Mouse (Mus musculus) liver, embryonic 11.5 days (tissue): ENCODE data around the gene Prg3. TPM values are rescaled to one million over a fixed set of nuclear protein-coding genes. Genes with fewer than 3 reads are reported as not detected.

Experiments used
- ATAC-seq: fragments of 200-750 bp; cut with Nextera tagmentation; replicated peaks from 2 replicates; pipeline ENCODE4 v1.8.0; 2017; ENCODE audit warnings: moderate number of reproducible peaks, mild to moderate bottlenecking, moderate TSS enrichment, moderate library complexity; ENCODE audit not compliant: low FRiP score
- DNase-seq: peaks from one replicate; pipeline ENCODE4 v3.0.0-alpha.2; 2017; ENCODE audit warnings: low spot score
- H3K27ac ChIP-seq: fragments of 300-500 bp; sonication (generic); 2 replicates; pipeline ENCODE4 v1.5.1; 2014; ENCODE audit warnings: mild to moderate bottlenecking, low read depth, low read length, control low read depth
- H3K27me3 ChIP-seq: fragments of 300-500 bp; sonication (generic); replicated peaks from 2 replicates; pipeline ENCODE4 v1.6.1; 2014; ENCODE audit warnings: low read length, mixed read lengths; ENCODE audit not compliant: control insufficient read depth, insufficient read depth
- H3K36me3 ChIP-seq: fragments of 300-500 bp; sonication (generic); 2 replicates; pipeline ENCODE4 v1.6.1; 2014; ENCODE audit warnings: mild to moderate bottlenecking, low read length, moderate library complexity, mixed read lengths; ENCODE audit not compliant: control insufficient read depth, insufficient read depth
- H3K4me1 ChIP-seq: fragments of 300-500 bp; sonication (generic); replicated peaks from 2 replicates; pipeline ENCODE4 v1.6.1; 2014; ENCODE audit warnings: low read length, mixed read lengths; ENCODE audit not compliant: control insufficient read depth, insufficient read depth
- H3K4me2 ChIP-seq: fragments of 300-500 bp; sonication (generic); 2 replicates; pipeline ENCODE4 v1.6.1; 2014; ENCODE audit warnings: mild to moderate bottlenecking, control low read depth, moderate library complexity
- H3K4me3 ChIP-seq: fragments of 300-500 bp; sonication (generic); 2 replicates; pipeline ENCODE4 v1.5.1; 2014; ENCODE audit warnings: low read depth, low read length, control low read depth
- H3K9ac ChIP-seq: fragments of 300-500 bp; sonication (generic); 2 replicates; pipeline ENCODE4 v1.6.1; 2014; ENCODE audit warnings: low read depth, low read length, control low read depth
- H3K9me3 ChIP-seq: fragments of 300-500 bp; sonication (generic); 2 replicates; pipeline ENCODE4 v1.6.1; 2016; ENCODE audit warnings: low read length, inconsistent platforms, mixed read lengths; ENCODE audit not compliant: control insufficient read depth
- WGBS: fragments of 180-500 bp; shearing (Covaris S2); extraction: QIAGEN DNeasy Blood & Tissue Kit; methylation state at CpG from one replicate; pipeline ENCODE4 v1.1.7; 2014; 5-methylcytosine and 5-hydroxymethylcytosine counted together
- polyA plus RNA-seq: library from polyadenylated mRNA; unstranded; fragments of >200 nt; fragmentation: Nextera tagmentation; extraction: Ambion mirVana; gene quantifications from 2 replicates; pipeline ENCODE4 v1.2.1, GENCODE M21; 2014

Prg3 gene
- polyA plus RNA-seq, 1 experiment from 2014 or later: 10.2 TPM

- no peak overlapping the region for H3K4me2 ChIP-seq
- H3K9me3 ChIP-seq: no peaks in the 10 kb centered on the region
- H3K27ac ChIP-seq: no peak overlapping the region
- H3K9ac ChIP-seq: no peak overlapping the region
- DNase-seq (peak; percentile 3), ATAC-seq (no peak)
- H3K27me3 ChIP-seq: no peaks in the 10 kb centered on the region
- H3K4me3 ChIP-seq: no peak overlapping the region
- H3K36me3 ChIP-seq: peaks cover 61% of the 10 kb centered on the region
- H3K4me1 ChIP-seq: no peaks in the 10 kb centered on the region
- 93% methylated on average over 2 of the region's 2 CpGs for WGBS
Measured at GRCm38 (mm10) chr2:84948721-84949120, 39.3 kb upstream of the Prg3 start.

GRCm38 (mm10) chr2:84951027-84951426 is 37.0 kb upstream of the Prg3 start:
- DNase-seq: peak; percentile 24

GRCm38 (mm10) chr2:84952251-84952650 is 35.8 kb upstream of the Prg3 start:
- no peak overlapping the region for H3K4me2 ChIP-seq
- no peak overlapping the region for H3K9ac ChIP-seq
- peaks cover 60% of the 10 kb centered on the region for H3K36me3 ChIP-seq
- ATAC-seq: no peak
- peak; percentile 7 for DNase-seq
- no peaks in the 10 kb centered on the region for H3K4me1 ChIP-seq
- no peaks in the 10 kb centered on the region for H3K9me3 ChIP-seq
- no peak overlapping the region for H3K4me3 ChIP-seq
- H3K27me3 ChIP-seq: no peaks in the 10 kb centered on the region
- 90% methylated on average over 1 of the region's 1 CpGs for WGBS
- no peak overlapping the region for H3K27ac ChIP-seq

More at GRCm38 (mm10) chr2:84951027-84951426, 37.0 kb upstream of the Prg3 start:
- peaks cover 63% of the 10 kb centered on the region for H3K36me3 ChIP-seq
- H3K4me3 ChIP-seq: no peak overlapping the region
- no peaks in the 10 kb centered on the region for H3K27me3 ChIP-seq
- H3K27ac ChIP-seq: no peak overlapping the region
- 88% methylated on average over 8 of the region's 8 CpGs for WGBS
- ATAC-seq: no peak
- no peaks in the 10 kb centered on the region for H3K4me1 ChIP-seq
- no peaks in the 10 kb centered on the region for H3K9me3 ChIP-seq
- no peak overlapping the region for H3K9ac ChIP-seq
- H3K4me2 ChIP-seq: no peak overlapping the region

- Histone ChIP-seq H3K4me1 (no peaks in the 10 kb centered on the region), H3K27ac (no peak overlapping the region), H3K9ac (no peak overlapping the region), H3K27me3 (no peaks in the 10 kb centered on the region), H3K36me3 (peaks cover 61% of the 10 kb centered on the region), H3K4me2 (no peak overlapping the region), H3K4me3 (no peak overlapping the region), H3K9me3 (no peaks in the 10 kb centered on the region)
- ATAC-seq (no peak), DNase-seq (peak; percentile 22)
- WGBS: 86% methylated on average over 4 of the region's 4 CpGs
Measured at GRCm38 (mm10) chr2:84952693-84953092, 35.3 kb upstream of the Prg3 start.

GRCm38 (mm10) chr2:84955435-84955834 is 32.6 kb upstream of the Prg3 start:
- Histone ChIP-seq H3K4me2 (no peak overlapping the region), H3K4me1 (no peaks in the 10 kb centered on the region), H3K27me3 (no peaks in the 10 kb centered on the region), H3K9ac (no peak overlapping the region), H3K27ac (no peak overlapping the region), H3K4me3 (no peak overlapping the region), H3K36me3 (peaks cover 46% of the 10 kb centered on the region), H3K9me3 (no peaks in the 10 kb centered on the region)
- WGBS: 91% methylated on average over 9 of the region's 9 CpGs
- ATAC-seq: no peak
- peak; percentile 23 for DNase-seq

- Histone ChIP-seq H3K27ac (no peak overlapping the region; the same call in 1 of the 2 replicates), H3K9me3 (no peaks in the 10 kb centered on the region), H3K36me3 (peaks cover 40% of the 10 kb centered on the region), H3K4me3 (no peak overlapping the region), H3K4me2 (no peak overlapping the region), H3K9ac (no peak overlapping the region), H3K27me3 (no peaks in the 10 kb centered on the region), H3K4me1 (no peaks in the 10 kb centered on the region)
- ATAC-seq (peak; percentile 55), DNase-seq (peak; percentile 60)
- WGBS: 58% methylated on average over 5 of the region's 5 CpGs
Measured at GRCm38 (mm10) chr2:84956274-84956673, 31.7 kb upstream of the Prg3 start.

- 88% methylated on average over 11 of the region's 11 CpGs for WGBS
- no peak overlapping the region for H3K27ac ChIP-seq
- H3K27me3 ChIP-seq: no peaks in the 10 kb centered on the region
- H3K4me3 ChIP-seq: no peak overlapping the region
- no peak overlapping the region for H3K4me2 ChIP-seq
- no peaks in the 10 kb centered on the region for H3K4me1 ChIP-seq
- H3K36me3 ChIP-seq: peaks cover 35% of the 10 kb centered on the region
- H3K9ac ChIP-seq: no peak overlapping the region
- no peak for ATAC-seq
- DNase-seq: peak; percentile 29
- no peaks in the 10 kb centered on the region for H3K9me3 ChIP-seq
Measured at GRCm38 (mm10) chr2:84958588-84959264, 29.3 kb upstream of the Prg3 start.

GRCm38 (mm10) chr2:84961300-84961699 is 26.7 kb upstream of the Prg3 start:
- peak; percentile 18 for DNase-seq
- no peak for ATAC-seq
- no peaks in the 10 kb centered on the region for H3K4me1 ChIP-seq
- no peak overlapping the region for H3K4me2 ChIP-seq
- no peak overlapping the region for H3K27ac ChIP-seq
- H3K9me3 ChIP-seq: no peaks in the 10 kb centered on the region
- H3K9ac ChIP-seq: no peak overlapping the region
- H3K4me3 ChIP-seq: no peak overlapping the region
- WGBS: 67% methylated on average over 2 of the region's 2 CpGs
- peaks cover 16% of the 10 kb centered on the region for H3K36me3 ChIP-seq
- H3K27me3 ChIP-seq: no peaks in the 10 kb centered on the region

GRCm38 (mm10) chr2:84961901-84962300 is 26.1 kb upstream of the Prg3 start:
- Histone ChIP-seq H3K27ac (no peak overlapping the region), H3K4me3 (no peak overlapping the region), H3K4me2 (no peak overlapping the region), H3K9ac (no peak overlapping the region), H3K9me3 (no peaks in the 10 kb centered on the region), H3K36me3 (peaks cover 11% of the 10 kb centered on the region), H3K27me3 (no peaks in the 10 kb centered on the region), H3K4me1 (no peaks in the 10 kb centered on the region)
- DNase-seq (peak; percentile 15), ATAC-seq (no peak)
- WGBS: 89% methylated on average over 3 of the region's 3 CpGs
